Mouse (Mus musculus): ENCODE results near the gene Prickle4. TPM values are rescaled to one million over a fixed set of nuclear protein-coding genes. Genes with fewer than 3 reads are reported as not detected.
A peak's percentile ranks its signal among the peaks of the same experiment; 100 is the strongest.

Gene Prickle4
- polyA plus RNA-seq, 1 experiment from 2014 or later = 0.51 TPM

- TF ChIP-seq EP300 (optimal IDR thresholded peaks at IDR 0.05) (no peak), CTCF (IDR thresholded peaks at IDR 0.05; ENCODE audit: low read depth) (no peak)
- peak within 1 kb of the TSS; percentile 17; the same call in 1 of the 2 replicates for H3K4me2 ChIP-seq (replicated peaks; ENCODE audit: low read depth)
- 0 out of 2 replicates have a peak, but pooled peaks cover 3% of the 10 kb centered on the region for H3K4me1 ChIP-seq (replicated peaks; ENCODE audit: control insufficient read depth, insufficient read depth)
- DNase-seq (ENCODE audit: low spot score) (peak; percentile 87), ATAC-seq (ENCODE audit: low FRiP score, low TSS enrichment) (peak; percentile 72)
- H3K36me3 ChIP-seq (ENCODE audit: control insufficient read depth, insufficient read depth, low read length) = no peaks in the 10 kb centered on the region
- no peaks in the 10 kb centered on the region for H3K9me3 ChIP-seq (ENCODE audit: control insufficient read depth, low read length)
- H3K27ac ChIP-seq (replicated peaks) = no peak within 1 kb of the TSS
- 59% methylated on average over 11 of the region's 11 CpGs for WGBS
- no peak within 1 kb of the TSS for H3K9ac ChIP-seq (ENCODE audit: low read length)
- peak within 1 kb of the TSS; percentile 6; the same call in 1 of the 2 replicates for H3K4me3 ChIP-seq (ENCODE audit: low read depth, low read length)
- H3K27me3 ChIP-seq (ENCODE audit: control insufficient read depth, insufficient read depth, low read length) = no peaks in the 10 kb centered on the region
Measured at GRCm38 (mm10) chr17:47726566-47726965, 32.0 kb upstream of the Prickle4 start, which contains the start of gene Pgc. Gene Pgc, plus strand, starts transcription at chr17:47726842.

GRCm38 (mm10) chr17:47721183-47721582, 26.6 kb upstream of the Prickle4 start:
- Histone ChIP-seq H3K9me3 (ENCODE audit: control insufficient read depth, low read length) (no peaks in the 10 kb centered on the region), H3K9ac (ENCODE audit: low read length) (no peak overlapping the region), H3K4me1 (replicated peaks; ENCODE audit: control insufficient read depth, insufficient read depth) (no peaks in the 10 kb centered on the region), H3K4me3 (ENCODE audit: low read depth, low read length) (no peak overlapping the region), H3K4me2 (replicated peaks; ENCODE audit: low read depth) (no peak overlapping the region), H3K27ac (replicated peaks) (no peak overlapping the region), H3K27me3 (ENCODE audit: control insufficient read depth, insufficient read depth, low read length) (no peaks in the 10 kb centered on the region), H3K36me3 (ENCODE audit: control insufficient read depth, insufficient read depth, low read length) (no peaks in the 10 kb centered on the region)
- 76% methylated on average over 4 of the region's 4 CpGs for WGBS
- no peak for DNase-seq (ENCODE audit: low spot score)
- TF ChIP-seq CTCF (IDR thresholded peaks at IDR 0.05; ENCODE audit: low read depth) = no peak
- TF ChIP-seq EP300 (optimal IDR thresholded peaks at IDR 0.05) = no peak
- ATAC-seq (ENCODE audit: low FRiP score, low TSS enrichment) = no peak

- Histone ChIP-seq H3K4me3 (ENCODE audit: low read depth, low read length) (no peak overlapping the region), H3K4me1 (replicated peaks; ENCODE audit: control insufficient read depth, insufficient read depth) (no peaks in the 10 kb centered on the region), H3K36me3 (ENCODE audit: control insufficient read depth, insufficient read depth, low read length) (no peaks in the 10 kb centered on the region), H3K27me3 (ENCODE audit: control insufficient read depth, insufficient read depth, low read length) (no peaks in the 10 kb centered on the region), H3K4me2 (replicated peaks; ENCODE audit: low read depth) (no peak overlapping the region), H3K9me3 (ENCODE audit: control insufficient read depth, low read length) (no peaks in the 10 kb centered on the region), H3K9ac (ENCODE audit: low read length) (no peak overlapping the region), H3K27ac (replicated peaks) (no peak overlapping the region)
- DNase-seq (ENCODE audit: low spot score) = no peak
- 52% methylated on average over 3 of the region's 3 CpGs for WGBS
- TF ChIP-seq CTCF (IDR thresholded peaks at IDR 0.05; ENCODE audit: low read depth) (no peak), EP300 (optimal IDR thresholded peaks at IDR 0.05) (no peak)
- no peak for ATAC-seq (ENCODE audit: low FRiP score, low TSS enrichment)
Measured at GRCm38 (mm10) chr17:47715037-47715436, 20.5 kb upstream of the Prickle4 start.

GRCm38 (mm10) chr17:47712889-47713571, 18.5 kb upstream of the Prickle4 start:
- no peak overlapping the region for H3K27ac ChIP-seq (replicated peaks)
- H3K4me1 ChIP-seq (replicated peaks; ENCODE audit: control insufficient read depth, insufficient read depth) = no peaks in the 10 kb centered on the region
- H3K27me3 ChIP-seq (ENCODE audit: control insufficient read depth, insufficient read depth, low read length) = no peaks in the 10 kb centered on the region
- no peak for TF ChIP-seq CTCF (IDR thresholded peaks at IDR 0.05; ENCODE audit: low read depth)
- no peak for TF ChIP-seq EP300 (optimal IDR thresholded peaks at IDR 0.05)
- H3K36me3 ChIP-seq (ENCODE audit: control insufficient read depth, insufficient read depth, low read length) = no peaks in the 10 kb centered on the region
- H3K4me2 ChIP-seq (replicated peaks; ENCODE audit: low read depth) = no peak overlapping the region
- WGBS = 58% methylated on average over 13 of the region's 22 CpGs
- ATAC-seq (ENCODE audit: low FRiP score, low TSS enrichment) = no peak
- no peak for DNase-seq (ENCODE audit: low spot score)
- H3K9ac ChIP-seq (ENCODE audit: low read length) = no peak overlapping the region
- H3K4me3 ChIP-seq (ENCODE audit: low read depth, low read length) = no peak overlapping the region
- H3K9me3 ChIP-seq (ENCODE audit: control insufficient read depth, low read length) = no peaks in the 10 kb centered on the region

- no peaks in the 10 kb centered on the region for H3K27me3 ChIP-seq (ENCODE audit: control insufficient read depth, insufficient read depth, low read length)
- H3K4me1 ChIP-seq (replicated peaks; ENCODE audit: control insufficient read depth, insufficient read depth) = no peaks in the 10 kb centered on the region
- ATAC-seq (ENCODE audit: low FRiP score, low TSS enrichment) = peak; percentile 24; the same call in 1 of the 2 replicates
- no peaks in the 10 kb centered on the region for H3K36me3 ChIP-seq (ENCODE audit: control insufficient read depth, insufficient read depth, low read length)
- no peak overlapping the region for H3K27ac ChIP-seq (replicated peaks)
- WGBS = 50% methylated on average over 6 of the region's 6 CpGs
- DNase-seq (ENCODE audit: low spot score) = peak; percentile 54
- no peak overlapping the region for H3K4me3 ChIP-seq (ENCODE audit: low read depth, low read length)
- H3K9me3 ChIP-seq (ENCODE audit: control insufficient read depth, low read length) = no peaks in the 10 kb centered on the region
- H3K4me2 ChIP-seq (replicated peaks; ENCODE audit: low read depth) = no peak overlapping the region
- no peak overlapping the region for H3K9ac ChIP-seq (ENCODE audit: low read length)
- TF ChIP-seq EP300 (optimal IDR thresholded peaks at IDR 0.05) (no peak), CTCF (IDR thresholded peaks at IDR 0.05; ENCODE audit: low read depth) (no peak)
Measured at GRCm38 (mm10) chr17:47711883-47712282, 17.3 kb upstream of the Prickle4 start.

- no peaks in the 10 kb centered on the region for H3K9me3 ChIP-seq (ENCODE audit: control insufficient read depth, low read length)
- H3K9ac ChIP-seq (ENCODE audit: low read length) = no peak overlapping the region
- no peak overlapping the region for H3K27ac ChIP-seq (replicated peaks)
- H3K36me3 ChIP-seq (ENCODE audit: control insufficient read depth, insufficient read depth, low read length) = no peaks in the 10 kb centered on the region
- TF ChIP-seq CTCF (IDR thresholded peaks at IDR 0.05; ENCODE audit: low read depth) (no peak), EP300 (optimal IDR thresholded peaks at IDR 0.05) (no peak)
- ATAC-seq (ENCODE audit: low FRiP score, low TSS enrichment) (no peak), DNase-seq (ENCODE audit: low spot score) (peak; percentile 46)
- no peak overlapping the region for H3K4me3 ChIP-seq (ENCODE audit: low read depth, low read length)
- no peaks in the 10 kb centered on the region for H3K27me3 ChIP-seq (ENCODE audit: control insufficient read depth, insufficient read depth, low read length)
- no peaks in the 10 kb centered on the region for H3K4me1 ChIP-seq (replicated peaks; ENCODE audit: control insufficient read depth, insufficient read depth)
- WGBS = 58% methylated on average over 3 of the region's 3 CpGs
- H3K4me2 ChIP-seq (replicated peaks; ENCODE audit: low read depth) = no peak overlapping the region
Measured at GRCm38 (mm10) chr17:47710036-47710435, 15.5 kb upstream of the Prickle4 start.

All from stomach, postnatal 0 days (tissue).